Mouse (Mus musculus) gastrocnemius, postnatal 4 days (tissue): ENCODE results near the gene Casp9. TPM values are rescaled to one million over a fixed set of nuclear protein-coding genes. Genes with fewer than 3 reads are reported as not detected.
"Not testable (repeated sequence)": the region's sequence is repeated elsewhere in the genome, so short reads cannot be mapped to it uniquely, and the experiment has no call there.

Experiments
- DNase-seq, 2 experiments: peaks; one replicate each; pipeline ENCODE4 v3.0.0; 2021 to 2022; ENCODE audit warnings: low spot score in 2 of 2, mixed read lengths in 2 of 2
- long read RNA-seq, 2 experiments: library from polyadenylated mRNA; stranded (forward); transcript quantifications; one replicate each; pipeline ENCODE4 v2.0.0; 2021
- total RNA-seq, 2 experiments: library from RNA; stranded (reverse); gene quantifications; 2 replicates each; pipeline ENCODE4 v1.2.3; 2021

Casp9 gene
- total RNA-seq = 10 to 100 TPM in 1 of 2 experiments, 1 to 10 TPM in 1; 9.3 to 10.8 TPM
- long read RNA-seq, experiment 1, transcript Casp9-201 (9 exons, 3,897 nt) = major isoform, 18 of 27 reads
- long read RNA-seq, experiment 1, partial matches to known transcripts = 2 of 27 reads
- long read RNA-seq, experiment 1, other reads (novel, unspliced or antisense) = 7 of 27 reads
- long read RNA-seq, experiment 2, transcript Casp9-201 (9 exons, 3,897 nt) = major isoform, 28 of 37 reads
- long read RNA-seq, experiment 2, partial matches to known transcripts = 0 of 37 reads
- long read RNA-seq, experiment 2, other reads (novel, unspliced or antisense) = 9 of 37 reads

DNA sequence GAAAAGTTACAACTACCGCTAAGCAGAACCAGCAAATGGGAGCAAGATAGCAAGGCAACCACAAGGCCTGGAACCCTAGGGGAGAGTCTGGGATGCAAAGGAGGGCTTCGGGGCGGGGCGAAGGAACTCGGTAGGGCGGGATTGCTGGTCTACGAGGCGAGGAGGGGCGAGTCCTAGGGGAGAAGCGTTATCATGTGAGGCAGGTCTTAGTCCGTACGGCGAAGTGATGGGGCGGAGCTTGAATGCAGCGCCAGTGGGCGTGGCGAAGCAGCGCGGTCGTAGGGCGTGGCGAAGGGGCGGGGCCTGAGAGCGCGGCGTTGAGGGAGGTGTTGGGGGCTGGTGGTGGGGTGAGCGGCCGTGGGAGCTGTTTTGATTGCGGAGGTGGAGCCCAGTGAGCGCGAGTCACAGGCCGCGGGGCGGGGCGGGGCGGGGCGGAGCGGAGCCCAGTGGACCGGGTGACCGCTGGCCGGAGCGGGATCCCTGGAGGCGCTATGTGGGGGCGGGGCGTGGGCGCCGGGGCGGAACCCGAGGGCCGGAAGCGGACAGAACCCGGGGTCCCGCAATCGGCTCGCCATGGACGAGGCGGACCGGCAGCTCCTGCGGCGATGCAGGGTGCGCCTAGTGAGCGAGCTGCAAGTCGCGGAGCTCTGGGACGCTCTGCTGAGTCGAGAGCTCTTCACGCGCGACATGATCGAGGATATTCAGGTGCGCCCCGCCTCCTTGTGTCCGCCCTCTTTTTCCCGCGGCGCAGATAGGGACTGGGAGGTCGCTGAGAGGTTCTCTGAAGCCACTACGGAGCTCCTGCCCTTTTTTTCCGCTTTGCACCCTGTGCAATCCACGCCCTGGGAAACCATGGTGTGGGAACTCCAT lies at the start of gene Casp9:
Gene Casp9, plus strand, starts transcription at position 331 of the 870 bp plus-strand sequence.
- DNase-seq = peak; percentile 93 to 98

DNA sequence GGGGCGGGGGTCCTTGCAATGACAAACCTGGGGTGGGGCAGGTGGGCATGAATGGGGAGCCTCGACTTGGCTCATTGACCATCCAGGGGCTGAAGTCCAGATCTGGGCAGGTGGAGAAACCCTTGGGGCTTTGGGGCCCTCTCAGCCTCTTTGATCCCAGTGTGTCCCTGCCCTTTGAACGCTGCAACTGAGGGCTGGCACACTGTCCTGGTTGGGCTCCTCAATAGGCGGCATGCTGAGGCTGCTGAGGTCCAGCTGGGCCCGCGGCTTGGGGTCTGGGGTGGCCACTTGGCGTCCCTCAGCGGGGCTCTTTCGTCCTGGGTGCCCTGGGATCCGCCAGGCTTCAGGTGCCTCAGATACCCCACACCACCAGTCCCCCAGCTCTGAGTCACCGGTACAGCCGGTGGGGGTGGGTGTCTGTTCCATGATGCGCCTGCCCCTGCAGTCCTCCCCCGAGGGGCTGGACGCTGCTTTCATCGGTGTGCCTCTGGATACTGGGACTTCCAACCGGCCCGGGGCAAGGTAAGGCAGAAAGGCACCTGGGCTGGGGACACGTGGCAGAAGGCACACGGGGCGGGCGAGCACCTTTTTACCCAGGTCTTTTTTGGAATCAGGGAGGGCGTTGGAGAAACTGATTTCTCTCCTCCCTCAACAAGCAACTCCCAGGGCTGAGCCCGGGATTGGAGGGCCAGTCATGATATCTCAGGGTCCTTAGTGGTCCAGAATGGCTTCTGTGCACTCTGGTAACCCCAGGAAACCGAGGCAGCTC lies 46.6 kb upstream of the Casp9 start, which contains the start of gene Agmat:
Gene Agmat, plus strand, starts transcription at position 95 of the 769 bp plus-strand sequence.
- no peak for DNase-seq

DNA sequence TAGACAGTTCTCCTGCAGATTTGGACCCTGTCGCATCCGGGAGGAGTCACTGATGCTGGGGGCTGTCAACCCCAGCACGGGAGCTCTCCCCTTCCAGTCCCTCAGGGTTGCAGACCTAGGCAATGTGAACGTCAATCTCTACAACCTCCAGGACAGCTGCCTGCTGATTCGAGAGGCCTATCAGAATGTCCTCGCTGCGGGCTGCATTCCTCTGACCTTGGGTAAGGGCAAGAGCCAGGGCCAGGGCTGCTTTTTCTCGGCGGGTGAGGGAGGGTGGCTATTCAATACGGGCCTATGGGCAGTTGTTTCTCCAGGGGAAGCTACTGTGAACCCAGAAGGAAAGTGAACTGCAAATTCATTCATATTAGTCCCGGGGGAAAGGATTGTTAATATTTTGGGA lies 43.9 kb upstream of the Casp9 start:
- peak in 1 of 2 experiments; percentile 44 for DNase-seq

DNA sequence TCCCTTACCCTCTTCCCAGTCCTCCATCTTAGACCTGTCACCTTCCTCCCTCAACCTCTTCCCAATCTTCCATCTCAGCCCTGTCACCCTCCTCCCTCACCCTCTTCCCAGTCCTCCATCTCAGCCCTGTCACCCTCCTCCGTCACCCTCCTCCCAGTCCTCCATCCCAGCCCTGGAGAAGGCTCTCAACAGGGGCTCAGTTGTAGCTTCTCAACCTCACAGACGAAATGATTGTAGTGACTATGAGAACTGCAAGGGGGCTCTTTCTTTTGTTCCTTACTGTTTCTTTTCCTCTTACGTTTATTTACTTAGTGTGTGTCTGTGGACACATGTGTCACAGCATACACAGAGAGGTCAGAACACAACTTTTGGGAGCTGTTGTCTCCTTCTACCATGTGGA lies 42.6 kb upstream of the Casp9 start:
- DNase-seq = no peak

DNA sequence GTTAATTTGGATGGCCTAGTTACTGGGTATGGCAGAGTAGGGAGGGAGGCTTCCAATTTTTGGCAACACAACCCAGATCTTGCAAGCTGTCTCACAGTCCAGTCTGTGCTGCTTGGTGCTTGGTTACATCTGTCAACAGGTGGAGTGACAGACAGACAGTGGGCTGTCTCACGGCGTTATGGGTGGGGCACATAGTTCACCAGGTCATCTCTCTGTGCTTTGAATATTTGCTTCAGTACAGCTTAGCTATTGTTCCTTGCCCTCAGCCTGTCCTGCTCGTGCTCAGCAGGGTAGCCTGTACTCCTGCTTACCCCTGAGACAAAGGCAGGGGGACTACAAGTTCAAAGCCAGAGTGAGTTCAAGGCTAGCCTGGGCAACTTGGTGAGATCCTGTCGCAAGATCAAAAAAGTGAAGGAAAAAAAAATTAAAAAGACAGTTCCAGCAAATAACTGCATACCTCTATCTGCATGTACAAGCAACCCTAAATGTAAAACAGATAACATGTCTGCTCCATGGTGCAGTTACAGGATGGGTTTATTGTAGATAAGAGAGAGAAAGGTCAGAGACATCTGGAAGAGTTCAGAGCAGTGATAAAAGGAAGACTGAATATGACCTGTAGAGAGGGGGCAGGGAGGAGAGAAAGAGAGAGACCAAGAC lies 41.9 kb upstream of the Casp9 start:
- no peak for DNase-seq

DNA sequence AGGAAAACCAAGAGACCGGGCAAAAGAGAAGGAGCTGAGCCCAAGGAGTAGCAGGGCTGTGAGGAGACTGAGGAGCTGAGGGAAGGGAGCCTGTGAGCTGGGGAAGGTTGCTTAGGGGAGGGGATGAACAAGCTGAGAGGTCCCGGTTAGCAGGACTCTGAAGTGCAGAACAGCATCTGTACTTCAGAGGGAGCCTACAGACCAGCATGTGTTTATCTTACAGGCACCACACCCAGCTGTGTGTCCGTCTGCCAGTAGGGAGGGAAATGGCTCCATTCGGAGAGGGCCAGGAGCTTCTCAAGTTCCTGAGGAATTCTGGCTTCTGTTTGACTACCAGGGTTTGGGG lies 41.4 kb upstream of the Casp9 start:
- no peak for DNase-seq

DNA sequence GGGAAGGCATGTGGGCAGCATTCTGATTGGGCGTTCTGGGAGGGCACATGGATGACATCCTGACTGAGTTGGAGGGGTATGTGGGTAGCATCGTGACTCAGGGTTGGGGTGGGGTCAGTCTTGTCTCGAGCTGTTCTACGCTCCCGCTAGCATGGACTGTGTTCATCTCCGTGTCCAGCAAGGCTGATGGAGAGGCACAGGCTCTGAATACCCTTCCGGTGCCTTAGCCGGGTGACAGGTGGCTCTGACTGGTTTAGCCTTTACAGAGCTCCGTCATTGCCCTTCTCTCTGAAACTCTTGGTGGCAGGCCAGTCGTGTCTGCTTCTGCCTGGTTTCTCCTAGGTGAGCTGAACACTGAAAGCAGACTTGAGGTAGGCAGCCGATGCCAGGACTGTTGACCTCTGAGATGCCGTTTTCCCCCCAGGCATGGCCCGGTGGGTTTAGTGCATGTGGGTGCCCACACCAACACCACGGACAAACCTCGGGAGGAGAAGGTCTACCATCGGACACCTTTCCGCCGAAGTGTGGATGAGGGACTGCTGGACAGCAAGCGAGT lies 38.0 kb upstream of the Casp9 start:
- no peak for DNase-seq

DNA sequence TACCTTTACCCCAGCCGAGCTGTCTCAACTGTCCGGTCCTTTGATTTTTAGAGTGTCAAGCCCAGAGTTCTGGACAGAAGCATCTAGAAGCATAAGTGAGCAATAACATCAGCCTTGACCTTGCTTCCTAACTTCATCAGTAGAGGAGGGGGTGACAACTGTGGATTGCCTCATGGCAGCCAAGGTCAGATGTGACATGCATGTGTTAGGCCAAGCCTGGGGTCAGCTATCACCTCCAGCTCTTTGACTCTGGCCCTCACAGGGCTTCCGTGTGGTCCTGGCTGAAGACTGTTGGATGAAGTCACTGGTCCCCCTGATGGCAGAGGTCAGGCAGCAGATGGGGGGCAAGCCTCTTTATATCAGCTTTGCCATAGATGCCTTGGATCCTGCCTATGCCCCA lies 36.3 kb upstream of the Casp9 start:
- no peak for DNase-seq

DNA sequence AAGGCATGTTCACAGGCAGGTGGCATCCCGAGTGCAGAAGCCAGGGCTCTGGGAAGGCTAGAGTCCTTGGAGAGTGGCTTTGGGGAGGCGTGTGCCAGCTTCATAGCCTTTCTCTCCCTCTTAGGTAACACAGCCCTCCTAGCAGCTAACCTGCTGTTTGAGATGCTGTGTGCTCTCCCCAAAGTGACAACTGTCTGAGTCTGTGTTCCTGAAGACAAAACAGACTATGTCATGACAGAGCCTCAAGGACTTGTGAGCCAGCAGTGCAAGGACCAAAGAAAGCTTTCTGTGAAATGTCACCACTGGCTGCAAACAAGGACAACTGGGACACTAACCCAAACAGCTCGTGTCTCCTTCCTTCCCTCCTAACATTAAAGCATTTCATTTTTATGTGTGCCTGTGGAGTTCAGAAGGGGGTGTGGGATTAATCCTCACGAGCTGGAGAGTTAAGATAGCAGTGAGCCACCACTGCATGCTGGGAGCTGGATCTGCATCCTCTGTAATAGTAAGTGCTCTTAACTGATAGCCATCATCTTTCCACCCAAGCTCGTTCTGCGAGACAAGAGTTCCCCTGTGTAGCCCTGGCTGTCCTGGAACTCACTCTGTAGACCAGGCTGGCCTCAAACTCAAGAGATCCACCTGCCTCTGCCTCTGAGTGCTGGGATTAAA lies 34.4 kb upstream of the Casp9 start:
- DNase-seq = no peak

DNA sequence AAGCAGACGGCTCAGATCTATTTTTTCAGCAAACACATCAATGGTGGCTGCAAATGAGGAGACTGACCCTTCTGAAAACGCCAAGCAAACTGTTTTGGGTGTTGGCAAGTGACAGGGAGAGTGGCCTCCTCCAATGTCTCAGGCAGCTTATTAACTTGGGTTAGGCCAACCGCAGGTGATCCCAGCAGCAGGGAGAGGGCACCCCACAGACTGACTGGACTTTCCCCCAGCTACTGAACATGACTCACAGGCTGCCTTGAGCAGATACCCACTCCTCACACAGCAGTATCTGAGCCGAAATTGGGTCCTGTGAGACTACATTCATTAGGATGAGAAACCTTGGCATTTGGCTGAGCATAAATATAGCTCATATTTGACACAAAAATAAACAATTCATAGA lies 32.5 kb upstream of the Casp9 start:
- DNase-seq = no peak

DNA sequence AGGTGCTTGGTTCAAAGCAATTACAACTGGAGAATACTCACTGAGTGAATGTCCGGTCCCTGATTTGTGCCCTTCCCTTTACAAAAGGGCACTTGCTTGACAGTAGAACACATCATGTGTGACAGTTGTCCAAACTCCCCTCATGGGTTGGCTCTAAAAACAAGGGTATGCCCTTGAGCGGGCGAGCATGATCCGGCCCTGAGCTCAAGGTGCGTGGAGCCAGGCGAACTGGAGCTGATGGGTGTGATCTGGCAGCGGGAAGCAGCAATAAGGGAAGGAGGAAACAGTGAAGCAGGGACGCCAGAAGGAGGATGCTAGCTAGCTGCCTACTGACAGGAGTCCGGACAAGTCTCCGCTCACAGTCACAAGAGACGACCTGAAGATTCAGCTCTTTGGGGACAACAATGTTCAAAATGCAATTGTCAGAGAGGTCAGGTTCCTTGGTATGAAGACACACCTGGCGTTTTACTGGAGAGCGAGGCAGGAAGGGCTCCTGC lies 31.3 kb upstream of the Casp9 start:
- DNase-seq = no peak

DNA sequence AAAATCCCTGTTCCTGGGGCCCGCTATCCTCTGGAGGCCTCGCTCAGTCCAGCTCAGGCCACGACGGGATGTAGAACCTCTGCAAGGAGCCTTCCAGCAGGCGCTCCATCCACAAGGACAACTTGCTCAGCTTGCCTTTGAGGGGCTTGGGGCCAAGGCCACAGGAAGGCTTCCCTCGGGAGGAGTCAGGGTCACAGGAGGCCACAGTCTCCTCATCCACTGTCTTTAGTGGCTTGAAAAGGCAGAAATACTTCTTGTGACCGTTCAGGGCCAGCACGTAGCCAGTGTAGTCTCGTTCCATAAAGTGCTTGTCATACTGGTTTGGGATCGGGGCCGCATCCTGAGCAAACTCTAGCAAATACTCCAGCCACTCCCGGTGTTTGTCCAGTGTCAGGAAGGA lies 29.9 kb upstream of the Casp9 start:
- DNase-seq = no peak

DNA sequence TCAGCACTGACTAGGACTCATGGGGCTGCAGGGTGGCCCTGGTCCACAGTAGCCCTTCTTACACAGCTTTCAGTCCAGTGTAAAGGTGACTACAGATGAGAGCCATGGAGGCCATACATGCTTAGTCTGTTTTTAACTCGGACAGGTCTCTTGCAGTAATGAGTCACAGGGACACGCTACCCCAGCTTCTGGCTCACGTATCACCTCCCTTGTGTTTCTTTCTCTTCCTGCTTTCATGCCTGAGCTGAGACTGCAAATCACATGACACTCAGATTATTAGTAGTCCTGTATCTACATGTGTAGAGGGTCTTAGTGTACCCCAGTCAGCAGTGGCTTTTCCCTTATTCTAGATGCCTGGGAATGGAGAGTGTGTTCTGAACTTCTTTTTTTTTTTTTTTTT lies 28.4 kb upstream of the Casp9 start:
- no peak for DNase-seq

DNA sequence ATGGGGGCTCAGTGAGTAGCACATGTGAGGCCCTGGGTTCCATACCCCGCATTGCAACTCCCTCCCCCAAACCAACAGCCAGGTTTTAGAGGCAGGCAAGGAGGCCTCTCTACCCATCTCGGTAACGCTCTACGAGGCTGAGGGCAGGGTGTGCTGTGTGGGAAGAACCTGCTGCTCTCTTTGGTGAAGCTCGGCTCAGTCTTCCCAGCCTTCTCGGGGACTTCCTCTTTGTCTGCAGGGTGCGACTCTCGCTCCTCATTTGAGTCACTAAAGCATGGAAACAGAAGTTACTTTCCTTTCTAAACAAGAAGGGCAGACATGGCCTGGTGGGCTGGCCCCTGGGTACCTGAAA lies 27.1 kb upstream of the Casp9 start:
- DNase-seq = no peak

DNA sequence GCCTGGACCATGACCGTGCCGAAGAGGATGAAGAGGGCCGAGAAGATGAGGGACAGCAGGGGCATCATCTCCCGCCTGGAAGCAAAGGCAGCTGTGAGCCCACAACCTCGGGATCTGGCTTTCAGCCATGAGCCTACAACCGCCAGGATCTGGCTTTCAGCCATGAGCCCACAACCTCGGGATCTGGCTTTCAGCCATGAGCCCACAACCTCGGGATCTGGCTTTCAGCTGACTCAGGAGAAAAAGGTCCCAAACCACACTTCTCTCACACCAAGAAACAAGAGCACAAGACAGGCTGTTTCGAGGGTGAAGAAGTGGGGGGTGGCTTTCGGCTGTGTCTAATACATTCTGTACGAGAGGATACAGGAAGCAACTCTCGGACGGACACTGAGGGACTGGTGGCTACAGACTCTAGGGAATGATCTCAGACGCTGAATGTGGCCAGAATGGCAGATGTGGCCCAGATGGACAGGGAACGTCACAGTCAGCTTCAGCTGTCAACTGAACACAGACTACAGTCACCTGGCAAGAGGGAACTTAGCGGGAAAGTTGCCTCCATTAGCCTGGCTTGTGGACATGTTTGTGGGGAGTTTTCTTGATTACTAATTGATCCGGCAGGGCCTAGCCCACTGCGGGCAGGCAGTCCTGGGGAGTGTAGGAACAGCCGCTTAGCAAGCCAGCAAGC lies 26.6 kb upstream of the Casp9 start:
- peak in 1 of 2 experiments; percentile 34 for DNase-seq

DNA sequence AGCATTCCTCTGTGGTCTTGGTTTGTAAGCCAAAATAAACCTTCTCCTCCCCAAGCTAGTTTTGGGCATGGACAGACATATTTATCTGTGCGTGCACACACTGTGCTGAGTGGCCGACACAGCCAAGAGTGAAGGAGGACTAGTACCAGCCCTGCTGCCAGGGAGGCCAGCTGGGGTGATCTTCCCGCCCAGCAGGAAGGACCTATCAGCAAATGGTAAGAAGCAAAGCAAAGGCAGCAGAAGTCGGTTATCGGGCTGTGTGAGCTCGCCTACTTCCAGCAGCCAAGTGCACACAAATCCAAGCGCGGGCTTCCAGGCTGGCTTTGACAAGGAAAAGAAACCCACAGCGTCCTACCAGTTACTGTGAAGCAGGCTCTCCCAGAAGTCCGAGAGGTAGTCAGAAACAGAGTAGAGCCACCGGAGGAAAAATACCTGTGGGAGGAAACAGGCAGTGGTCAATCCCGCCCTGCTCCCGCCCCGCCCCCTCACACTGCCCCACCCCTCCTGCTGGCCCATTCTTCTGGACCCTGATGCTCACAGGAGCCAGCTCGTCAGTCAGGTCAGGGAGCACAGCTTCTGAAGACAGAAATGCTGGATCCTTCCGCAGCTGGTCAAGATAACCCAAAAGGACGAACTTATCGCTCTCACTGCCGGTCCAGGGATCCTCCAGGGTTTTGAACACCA lies 25.9 kb upstream of the Casp9 start:
- DNase-seq = peak in 1 of 2 experiments; percentile 44

DNA sequence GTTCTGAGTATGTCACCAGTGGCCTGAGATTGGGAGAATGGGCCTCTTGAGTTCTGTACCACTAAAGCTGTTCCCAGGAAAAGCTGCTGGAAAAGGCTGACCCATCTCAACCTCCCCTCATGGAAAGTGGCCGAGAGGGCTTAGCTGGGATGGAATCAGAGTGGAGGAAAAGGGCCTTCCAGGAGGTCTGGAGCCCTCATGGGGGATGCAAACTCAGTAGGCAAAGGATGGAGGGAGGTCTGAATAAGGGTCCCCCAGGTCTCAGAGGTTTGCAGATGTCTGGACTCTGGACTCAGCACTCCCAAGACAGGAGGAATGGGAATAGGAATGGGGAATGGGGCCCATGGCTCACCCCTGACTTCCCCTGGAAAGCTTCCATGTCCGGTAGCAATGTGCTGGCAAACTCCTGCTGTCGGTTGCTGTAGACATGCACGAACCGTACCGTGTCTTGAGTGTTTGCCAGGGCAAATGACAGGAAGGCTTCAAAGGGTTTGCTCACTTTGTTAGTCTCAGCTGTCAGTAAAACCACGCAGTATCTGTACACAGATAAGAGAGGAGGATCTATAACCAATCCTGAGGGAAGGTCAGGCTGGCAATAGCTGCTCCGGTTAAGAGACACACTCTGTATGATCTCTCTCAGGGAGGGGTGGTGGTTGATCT lies 23.8 kb upstream of the Casp9 start:
- DNase-seq = no peak

DNA sequence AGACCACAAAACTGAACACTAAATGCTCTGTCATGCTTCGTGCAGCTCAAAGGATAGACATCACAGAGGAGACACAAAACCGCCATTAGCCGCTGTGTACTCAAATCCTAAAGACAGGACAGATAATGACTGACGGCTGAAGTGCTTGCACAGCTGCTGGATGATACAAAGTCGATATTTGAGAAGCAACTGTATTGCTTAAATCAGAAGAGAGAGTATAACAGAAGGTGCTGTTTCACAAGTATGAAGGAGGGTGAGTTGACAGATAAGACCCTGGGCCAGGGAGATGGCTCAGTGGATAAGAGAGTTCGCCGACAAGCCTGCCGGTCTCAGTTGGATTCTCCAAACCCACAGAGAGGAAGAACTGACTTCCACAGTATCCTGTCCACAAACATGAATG lies 21.6 kb upstream of the Casp9 start:
- no peak for DNase-seq

DNA sequence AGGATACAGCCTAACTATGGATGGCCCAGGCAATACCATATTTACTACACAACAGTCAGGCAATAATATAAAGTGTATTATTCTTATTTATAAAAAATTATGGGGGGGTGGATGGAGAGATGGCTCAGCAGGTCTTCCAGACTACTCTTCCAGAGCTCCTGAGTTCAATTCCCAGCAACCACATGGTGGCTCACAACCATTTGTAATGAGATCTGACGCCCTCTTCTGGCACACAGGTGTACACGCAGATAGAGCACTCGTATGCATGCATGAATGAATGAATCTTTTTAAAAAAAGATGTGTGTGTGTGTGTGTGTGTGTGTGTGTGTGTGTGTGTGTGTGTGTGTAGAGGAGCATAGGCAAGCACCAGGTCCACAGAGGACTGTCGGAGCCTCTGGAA lies 20.4 kb upstream of the Casp9 start:
- not testable (repeated sequence) for DNase-seq
